Mouse (Mus musculus) forebrain, embryonic 14.5 days (tissue): Measurements from ENCODE around the gene Vmn2r12. TPM values are rescaled to one million over a fixed set of nuclear protein-coding genes. Genes with fewer than 3 reads are reported as not detected.
"Not testable (repeated sequence)": the region's sequence is repeated elsewhere in the genome, so short reads cannot be mapped to it uniquely, and the experiment has no call there.

Source experiments
- ATAC-seq: fragments of 200-750 bp; cut with Nextera tagmentation; 2 replicates; pipeline ENCODE4 v1.8.0; 2017; ENCODE audit warnings: mild to moderate bottlenecking, moderate library complexity
- DNase-seq: peaks from one replicate; pipeline ENCODE4 v3.0.0-alpha.2; 2015; ENCODE audit warnings: low spot score
- H3K27ac ChIP-seq: fragments of 300-500 bp; sonication (generic); 2 replicates; pipeline ENCODE4 v1.5.1; 2014; ENCODE audit warnings: low read depth, mild to moderate bottlenecking, control low read depth, low read length, moderate library complexity
- H3K27me3 ChIP-seq: fragments of 300-500 bp; sonication (generic); replicated peaks from 2 replicates; pipeline ENCODE4 v1.6.1; 2014; ENCODE audit warnings: low read length, control low read depth, mixed read lengths; ENCODE audit not compliant: control insufficient read depth, insufficient read depth
- H3K36me3 ChIP-seq: fragments of 300-500 bp; sonication (generic); 2 replicates; pipeline ENCODE4 v1.6.1; 2014; ENCODE audit warnings: low read length, control low read depth; ENCODE audit not compliant: control insufficient read depth, insufficient read depth
- H3K4me1 ChIP-seq: fragments of 300-500 bp; sonication (generic); 2 replicates; pipeline ENCODE4 v1.6.1; 2014; ENCODE audit warnings: antibody characterized with exemption, low read length, control low read depth; ENCODE audit not compliant: control insufficient read depth, insufficient read depth
- H3K4me2 ChIP-seq: fragments of 300-500 bp; sonication (generic); 2 replicates; pipeline ENCODE4 v1.6.1; 2014; ENCODE audit warnings: mild to moderate bottlenecking, control low read depth, low read length
- H3K4me3 ChIP-seq: fragments of 300-500 bp; sonication (generic); 2 replicates; pipeline ENCODE4 v1.5.1; 2014; ENCODE audit warnings: low read depth, low read length, control low read depth
- H3K9ac ChIP-seq: fragments of 300-500 bp; sonication (generic); 2 replicates; pipeline ENCODE4 v1.6.1; 2014; ENCODE audit warnings: mild to moderate bottlenecking, low read length, control low read depth, moderate library complexity
- H3K9me3 ChIP-seq: fragments of 300-500 bp; sonication (generic); replicated peaks from 2 replicates; pipeline ENCODE4 v1.6.1; 2016; ENCODE audit warnings: low read length, control low read depth, mixed read lengths; ENCODE audit not compliant: control insufficient read depth
- WGBS: fragments of 180-500 bp; shearing (Covaris S2); extraction: QIAGEN DNeasy Blood & Tissue Kit; methylation state at CpG from one replicate; pipeline ENCODE4 v1.1.7; 2014; 5-methylcytosine and 5-hydroxymethylcytosine counted together
- polyA plus RNA-seq: library from polyadenylated mRNA; unstranded; fragments of >200 nt; fragmentation: Nextera tagmentation; extraction: Ambion mirVana; gene quantifications from 2 replicates; pipeline ENCODE4 v1.2.1, GENCODE M21; 2014

Gene Vmn2r12
- not detected in 2 replicates for polyA plus RNA-seq

DNA sequence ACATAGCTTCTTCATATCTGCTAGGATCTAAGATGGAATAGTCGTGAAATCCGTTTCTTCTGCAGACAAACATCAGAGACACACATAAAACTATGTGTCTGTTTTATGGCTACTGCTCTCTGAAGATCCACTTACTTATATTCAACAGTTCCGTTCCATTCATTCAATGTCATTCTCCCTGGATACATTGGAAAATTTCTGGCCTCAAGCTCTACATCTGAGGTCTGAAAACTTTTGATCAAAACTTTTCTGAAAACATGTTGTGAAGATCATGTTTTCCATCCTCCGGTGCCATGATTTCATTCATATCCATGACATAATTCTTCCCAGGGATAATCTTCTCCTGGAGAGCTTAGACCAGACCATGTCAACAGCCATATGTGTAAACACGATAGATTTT is at the start of gene Vmn2r12:
Gene Vmn2r12 (minus strand): TSS at position 101 of the 400 bp plus-strand sequence.
- not testable (repeated sequence) for H3K36me3 ChIP-seq, H3K27ac ChIP-seq, H3K4me2 ChIP-seq, ATAC-seq, H3K9me3 ChIP-seq, H3K9ac ChIP-seq, H3K4me1 ChIP-seq, H3K27me3 ChIP-seq, DNase-seq, H3K4me3 ChIP-seq
- WGBS, result 87% methylated on average over 5 of the region's 5 CpGs

GRCm38 (mm10) chr5:109139546-109139945 is 41.8 kb upstream of the Vmn2r12 start:
- DNase-seq, result no peak
- no peak for ATAC-seq
- no peak overlapping the region for H3K4me3 ChIP-seq
- H3K27me3 ChIP-seq, result no peaks in the 10 kb centered on the region
- H3K9ac ChIP-seq, result no peak overlapping the region
- no peaks in the 10 kb centered on the region for H3K4me1 ChIP-seq
- H3K36me3 ChIP-seq, result no peaks in the 10 kb centered on the region
- no peak overlapping the region for H3K4me2 ChIP-seq
- 0 out of 2 replicates have a peak, but pooled peaks cover 7% of the 10 kb centered on the region for H3K9me3 ChIP-seq
- WGBS, result 74% methylated on average over 2 of the region's 2 CpGs
- H3K27ac ChIP-seq, result no peak overlapping the region

GRCm38 (mm10) chr5:109136731-109137130 is 39.0 kb upstream of the Vmn2r12 start:
- Histone ChIP-seq H3K36me3 (no peaks in the 10 kb centered on the region), H3K27me3 (no peaks in the 10 kb centered on the region), H3K4me3 (no peak overlapping the region), H3K4me1 (no peaks in the 10 kb centered on the region), H3K27ac (no peak overlapping the region), H3K9ac (no peak overlapping the region), H3K9me3 (0 out of 2 replicates have a peak, but pooled peaks cover 12% of the 10 kb centered on the region), H3K4me2 (no peak overlapping the region)
- DNase-seq, result no peak
- WGBS, result 82% methylated on average over 2 of the region's 2 CpGs
- ATAC-seq, result no peak

- H3K9me3 ChIP-seq, H3K4me2 ChIP-seq, H3K4me3 ChIP-seq, ATAC-seq, H3K4me1 ChIP-seq, H3K36me3 ChIP-seq, H3K27me3 ChIP-seq, DNase-seq, H3K27ac ChIP-seq, H3K9ac ChIP-seq: not testable (repeated sequence)
- WGBS, result 82% methylated on average over 3 of the region's 3 CpGs
Measured at GRCm38 (mm10) chr5:109096482-109096881, 1.3 kb downstream of the Vmn2r12 start.

GRCm38 (mm10) chr5:109072016-109072415 is 25.7 kb downstream of the Vmn2r12 start:
- H3K27ac ChIP-seq, H3K9me3 ChIP-seq, H3K27me3 ChIP-seq, H3K4me1 ChIP-seq, H3K9ac ChIP-seq, H3K36me3 ChIP-seq, H3K4me2 ChIP-seq, DNase-seq, H3K4me3 ChIP-seq, ATAC-seq: not testable (repeated sequence)
- WGBS, result 48% methylated on average over 4 of the region's 4 CpGs

DNA sequence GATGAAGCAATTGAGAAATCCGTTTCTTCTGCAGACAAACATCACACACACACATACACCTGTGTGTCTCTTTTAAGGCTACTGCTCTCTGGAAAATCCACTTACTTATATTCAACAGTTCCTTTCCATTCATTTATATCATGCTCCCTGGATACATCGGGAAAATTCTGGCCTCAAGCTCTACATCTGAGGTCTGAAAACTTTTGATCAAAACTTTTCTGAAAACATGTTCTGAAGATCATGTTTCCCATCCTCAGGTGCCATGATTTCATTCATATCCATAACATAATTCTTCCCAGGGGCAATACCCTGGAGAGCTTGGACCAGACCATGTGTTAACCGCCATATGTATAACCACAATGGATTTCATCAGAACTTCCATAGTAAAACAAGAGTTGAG is 38.3 kb downstream of the Vmn2r12 start, which contains the start of gene Vmn2r11:
Gene Vmn2r11 (minus strand): TSS at position 101 of the 400 bp plus-strand sequence.
- H3K4me3 ChIP-seq, DNase-seq, H3K27me3 ChIP-seq, H3K36me3 ChIP-seq, H3K4me1 ChIP-seq, H3K9ac ChIP-seq, H3K4me2 ChIP-seq, H3K27ac ChIP-seq, ATAC-seq: not testable (repeated sequence)
- peaks cover 17% of the 10 kb centered on the region; the same call in 1 of the 2 replicates for H3K9me3 ChIP-seq
- WGBS, result 93% methylated on average over 3 of the region's 3 CpGs

- ATAC-seq (no peak), DNase-seq (no peak)
- 73% methylated on average over 1 of the region's 1 CpGs for WGBS
- H3K4me1 ChIP-seq, result no peaks in the 10 kb centered on the region
- no peaks in the 10 kb centered on the region for H3K27me3 ChIP-seq
- H3K4me2 ChIP-seq, result no peak overlapping the region
- H3K36me3 ChIP-seq, result no peaks in the 10 kb centered on the region
- no peak overlapping the region for H3K4me3 ChIP-seq
- H3K9ac ChIP-seq, result no peak overlapping the region
- peaks cover 8% of the 10 kb centered on the region; the same call in 1 of the 2 replicates for H3K9me3 ChIP-seq
- H3K27ac ChIP-seq, result no peak overlapping the region
Measured at GRCm38 (mm10) chr5:109055286-109055685, 42.5 kb downstream of the Vmn2r12 start.

Other genes starting within 250 kb of the Vmn2r12 start
- not detected in 2 replicates for gene Vmn2r9, start 245.3 kb downstream of the Vmn2r12 start, polyA plus RNA-seq
- gene Vmn2r10, start 91.4 kb downstream of the Vmn2r12 start, polyA plus RNA-seq, result not detected in 2 replicates
- not detected in 2 replicates for gene Vmn2r11, start 38.4 kb downstream of the Vmn2r12 start, polyA plus RNA-seq
- not detected in 2 replicates for gene Vmn2r13, start 94.2 kb upstream of the Vmn2r12 start, polyA plus RNA-seq
- not detected in 2 replicates for gene Vmn2r14, start 126.8 kb upstream of the Vmn2r12 start, polyA plus RNA-seq
- gene Vmn2r15, start 199.7 kb upstream of the Vmn2r12 start, polyA plus RNA-seq, result not detected in 2 replicates
- gene Vmn2r16, start 232.2 kb upstream of the Vmn2r12 start, polyA plus RNA-seq, result not detected in 2 replicates